Mouse (Mus musculus): Measurements from ENCODE around the gene Add3. TPM values are rescaled to one million over a fixed set of nuclear protein-coding genes. Genes with fewer than 3 reads are reported as not detected.
A peak's percentile ranks its signal among the peaks of the same experiment; 100 is the strongest.

The Add3 gene
- total RNA-seq, 2 experiments from 2014 or later: 29.2 to 39.1 TPM

DNA sequence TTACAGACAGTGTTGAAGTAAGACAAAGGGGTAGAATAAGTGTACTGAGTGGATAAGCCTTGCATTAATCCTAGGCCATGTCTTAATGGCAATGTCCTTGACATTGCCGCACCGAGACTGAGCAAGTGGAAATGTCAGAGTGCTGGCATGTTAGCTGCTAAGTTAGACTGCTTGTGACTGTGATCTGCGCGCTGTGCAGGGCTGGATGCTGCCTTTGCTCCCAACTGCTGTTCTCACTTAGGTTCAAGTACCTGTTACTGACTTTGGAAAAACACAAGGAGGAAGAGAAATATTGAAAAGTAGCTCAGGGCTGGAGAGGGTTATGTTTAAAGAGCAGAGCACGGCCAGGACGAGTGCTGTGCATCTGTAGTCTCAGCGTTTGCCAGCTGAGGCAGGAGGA, 24.4 kb downstream of the Add3 start:
- DNase-seq (ENCODE audit: low spot score in 2 of 2): no peak

DNA sequence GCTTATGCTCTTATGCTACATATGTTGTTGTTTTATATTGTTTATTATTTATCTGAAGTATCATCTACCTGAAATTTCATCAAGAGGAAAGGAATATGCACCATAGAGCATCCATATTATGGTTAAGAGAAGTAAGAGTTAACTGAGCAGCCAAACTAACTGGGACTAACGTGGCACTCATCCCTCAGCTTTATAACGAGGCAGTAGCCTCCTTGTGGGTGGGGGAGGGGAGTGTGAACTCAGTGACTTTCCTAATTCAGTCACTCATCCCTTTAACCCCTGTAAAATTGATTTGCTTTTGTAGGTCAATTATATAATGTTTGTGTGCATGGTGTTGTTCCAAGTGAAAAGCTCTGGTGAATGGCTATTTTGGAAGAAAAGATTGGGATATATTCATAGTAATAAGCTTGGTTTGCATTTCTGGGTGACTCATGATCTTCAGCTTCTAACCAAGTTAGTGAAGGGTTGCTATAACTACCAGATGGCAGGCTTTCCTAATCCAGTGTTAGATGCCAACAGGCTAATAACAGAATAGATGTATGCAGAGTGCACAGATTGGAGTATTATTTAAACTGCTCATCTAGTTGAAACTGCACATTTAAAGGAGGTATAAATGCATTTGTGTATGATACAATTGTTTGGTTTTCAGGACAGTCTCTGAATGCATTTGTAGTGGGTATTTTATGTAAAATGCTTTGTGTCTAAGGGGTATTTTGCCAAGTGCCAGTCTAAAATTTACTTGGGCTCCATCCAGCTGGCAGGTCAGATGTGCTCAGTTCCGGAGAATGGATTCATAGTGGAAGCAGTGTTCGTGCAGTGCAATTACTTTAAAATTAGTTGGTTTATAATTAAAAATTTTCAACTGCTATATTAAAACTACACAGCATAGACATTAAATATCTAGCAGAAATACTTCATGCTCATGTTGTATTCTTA, 25.3 kb downstream of the Add3 start:
- DNase-seq (ENCODE audit: low spot score in 2 of 2): no peak

GRCm38 (mm10) chr19:53166367-53166766, 26.1 kb downstream of the Add3 start:
- DNase-seq (ENCODE audit: low spot score in 2 of 2): no peak

DNA sequence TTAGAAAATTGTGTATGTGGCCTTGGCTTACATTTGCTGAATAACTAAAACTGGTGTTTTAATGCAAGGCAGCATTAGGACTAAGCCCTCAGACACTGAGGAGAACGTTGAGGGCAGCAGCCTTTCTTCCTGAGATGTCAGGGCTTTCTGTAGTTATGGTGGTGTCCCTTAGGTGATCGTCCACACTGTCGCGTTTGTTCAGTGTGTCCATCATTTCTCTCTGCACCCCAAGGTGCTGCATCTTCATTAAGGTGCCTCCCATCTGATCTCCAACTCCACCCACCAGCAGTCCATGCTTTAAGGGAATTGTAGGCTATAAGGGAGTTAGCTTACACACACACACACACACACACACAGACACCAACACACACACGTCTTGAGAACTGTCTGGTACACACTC, 28.3 kb downstream of the Add3 start:
- DNase-seq (ENCODE audit: low spot score in 2 of 2): no peak

- DNase-seq (ENCODE audit: low spot score in 2 of 2): no peak
These were observed 30.4 kb downstream of the Add3 start for GRCm38 (mm10) chr19:53170651-53171050.

GRCm38 (mm10) chr19:53174034-53174433, 33.8 kb downstream of the Add3 start:
- no peak for DNase-seq (ENCODE audit: low spot score in 2 of 2)

- DNase-seq (ENCODE audit: low spot score in 2 of 2): no peak
These were observed 35.3 kb downstream of the Add3 start for GRCm38 (mm10) chr19:53175550-53175949.

- no peak for DNase-seq (ENCODE audit: low spot score in 2 of 2)
These were observed 36.3 kb downstream of the Add3 start for GRCm38 (mm10) chr19:53176518-53176917.

DNA sequence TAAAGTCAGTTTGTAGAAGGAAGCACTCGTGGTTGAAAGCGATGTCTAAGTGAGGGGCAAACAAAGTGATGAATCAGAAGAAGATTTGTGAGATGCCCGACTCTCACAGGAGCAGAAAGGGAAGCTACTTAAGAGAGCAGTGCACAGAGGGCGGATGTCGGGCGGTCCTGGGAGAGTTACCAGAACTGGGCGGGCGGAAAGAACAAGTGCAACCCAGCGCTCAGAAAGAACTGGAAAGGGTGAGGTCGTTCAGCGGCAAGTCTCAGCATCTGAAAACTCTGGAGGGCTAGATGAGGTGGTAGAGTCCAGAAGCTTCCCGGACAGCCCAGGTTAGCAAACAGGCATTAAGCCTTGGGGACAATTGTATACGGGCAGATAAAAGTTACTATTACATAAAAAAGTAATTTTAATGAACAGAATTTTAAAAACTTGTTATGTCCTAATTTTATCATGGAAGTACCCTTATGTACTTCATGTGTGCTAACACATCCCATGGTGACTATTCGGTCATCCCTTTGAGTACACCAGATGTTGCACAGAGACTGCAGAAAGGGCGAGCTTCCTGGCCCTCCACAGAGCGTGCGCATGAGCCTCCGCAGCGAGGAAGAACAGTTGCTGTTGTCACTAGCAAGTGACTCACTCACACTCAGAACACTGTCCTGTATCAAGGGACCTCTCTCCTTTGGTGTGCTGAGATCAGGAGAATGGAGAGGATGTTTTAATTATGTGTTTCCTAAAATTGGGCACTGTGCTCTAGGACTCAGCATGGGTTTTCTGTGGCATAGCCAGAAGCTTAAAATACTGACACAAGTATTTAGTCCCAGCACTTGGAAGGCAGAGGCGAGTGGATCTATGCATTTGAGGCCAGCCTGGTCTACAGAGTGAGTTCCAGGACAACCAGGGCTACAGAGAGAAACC, 38.6 kb downstream of the Add3 start:
- no peak for DNase-seq (ENCODE audit: low spot score in 2 of 2)

DNA sequence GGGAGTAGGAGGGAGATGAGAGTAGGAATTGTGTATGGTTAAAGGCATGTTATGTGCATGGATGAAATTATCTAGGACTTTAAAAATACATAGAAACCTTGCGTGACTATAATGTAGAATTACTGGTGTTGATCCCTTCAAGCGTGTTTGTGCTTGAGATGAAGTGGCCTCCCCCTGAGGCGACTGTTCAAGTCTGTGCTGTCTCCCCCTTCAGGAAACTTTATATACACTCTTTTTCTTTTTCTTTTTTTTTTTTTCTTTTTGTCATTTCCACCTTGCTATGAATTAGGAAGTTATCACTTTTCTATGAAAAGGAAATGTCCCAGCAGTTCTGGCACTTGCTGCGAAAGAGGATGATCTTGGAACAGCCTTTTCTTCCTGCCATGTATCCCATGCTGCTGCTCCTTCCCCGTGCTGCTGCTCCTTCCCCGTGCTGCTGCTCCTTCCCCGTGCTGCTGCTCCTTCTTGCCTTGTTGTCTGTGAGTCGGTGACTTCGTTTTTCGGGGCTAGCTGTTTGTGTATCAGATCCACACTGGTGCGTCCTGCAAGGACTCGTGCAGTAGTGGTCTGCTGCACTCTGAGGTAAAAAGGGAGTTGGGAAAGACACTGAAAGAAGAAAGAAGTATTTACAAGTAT, 40.0 kb downstream of the Add3 start:
- DNase-seq (ENCODE audit: low spot score in 2 of 2): no peak

DNA sequence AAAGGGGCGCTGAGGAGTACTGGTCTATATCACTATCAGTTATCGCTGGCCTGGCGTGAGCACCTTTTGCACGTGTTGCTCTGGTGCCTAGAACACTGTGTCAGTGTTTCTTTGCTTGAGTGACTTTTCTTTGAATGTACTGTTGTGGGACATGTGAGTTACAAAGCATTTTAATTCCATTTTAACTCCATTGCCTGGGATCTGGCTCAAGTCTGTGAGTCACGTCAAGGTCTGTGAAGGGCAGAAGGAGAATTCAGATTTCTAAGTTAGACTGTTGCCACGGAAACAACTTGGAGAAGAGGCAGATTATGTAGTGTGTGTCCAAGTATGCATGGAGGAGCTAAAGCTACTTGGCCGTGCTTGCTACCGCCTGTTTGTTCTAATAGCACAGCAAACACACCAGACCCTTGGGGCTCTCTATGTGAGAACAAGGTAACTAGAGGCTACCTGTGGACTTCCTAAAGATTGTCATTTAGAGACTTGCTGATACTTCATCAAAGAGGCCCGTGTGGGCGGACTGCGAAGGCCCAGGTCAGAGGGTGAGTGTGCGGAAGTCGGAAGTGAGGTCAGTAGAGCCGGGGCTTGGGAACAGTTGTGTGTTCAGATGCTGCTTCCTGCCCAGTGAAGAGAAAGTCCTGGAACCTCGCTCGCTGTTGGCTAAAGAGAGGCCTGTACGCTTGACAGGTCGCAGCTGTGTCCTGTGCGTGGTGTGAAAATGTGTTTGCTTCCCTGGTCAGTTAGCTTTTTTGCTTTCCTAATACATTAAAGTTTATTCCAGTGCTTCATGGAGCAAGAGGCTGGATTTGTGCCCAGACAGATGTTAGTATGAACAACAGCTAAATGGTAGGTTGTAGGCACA, 41.0 kb downstream of the Add3 start:
- peak; percentile 39 to 40 for DNase-seq (ENCODE audit: low spot score in 2 of 2)

DNA sequence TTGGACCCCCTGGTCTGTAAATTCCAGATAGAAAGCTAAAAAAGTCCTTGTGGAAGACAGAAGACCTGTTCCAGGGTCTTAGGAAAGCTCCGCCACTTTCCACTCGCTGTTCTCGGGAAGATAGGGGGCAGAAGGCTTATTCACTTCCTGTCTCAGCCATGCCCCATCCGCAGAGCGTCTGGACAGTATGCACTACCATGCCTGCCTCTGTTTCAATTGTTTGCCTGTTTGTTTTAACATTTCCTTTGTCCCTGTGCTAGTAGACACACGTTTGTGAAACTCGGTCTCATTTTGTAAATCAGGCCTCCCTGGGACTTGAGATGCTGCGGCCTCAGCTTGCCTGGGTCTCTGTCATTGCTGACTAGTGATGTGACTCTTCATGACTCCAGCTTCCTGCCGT, 43.4 kb downstream of the Add3 start:
- no peak for DNase-seq (ENCODE audit: low spot score in 2 of 2)

GRCm38 (mm10) chr19:53184216-53184615, 44.0 kb downstream of the Add3 start:
- no peak for DNase-seq (ENCODE audit: low spot score in 2 of 2)

GRCm38 (mm10) chr19:53184911-53185310, 44.7 kb downstream of the Add3 start:
- no peak for DNase-seq (ENCODE audit: low spot score in 2 of 2)

GRCm38 (mm10) chr19:53185486-53186134, 45.4 kb downstream of the Add3 start:
- DNase-seq (ENCODE audit: low spot score in 2 of 2): no peak

GRCm38 (mm10) chr19:53186456-53186855, 46.2 kb downstream of the Add3 start:
- no peak for DNase-seq (ENCODE audit: low spot score in 2 of 2)

DNA sequence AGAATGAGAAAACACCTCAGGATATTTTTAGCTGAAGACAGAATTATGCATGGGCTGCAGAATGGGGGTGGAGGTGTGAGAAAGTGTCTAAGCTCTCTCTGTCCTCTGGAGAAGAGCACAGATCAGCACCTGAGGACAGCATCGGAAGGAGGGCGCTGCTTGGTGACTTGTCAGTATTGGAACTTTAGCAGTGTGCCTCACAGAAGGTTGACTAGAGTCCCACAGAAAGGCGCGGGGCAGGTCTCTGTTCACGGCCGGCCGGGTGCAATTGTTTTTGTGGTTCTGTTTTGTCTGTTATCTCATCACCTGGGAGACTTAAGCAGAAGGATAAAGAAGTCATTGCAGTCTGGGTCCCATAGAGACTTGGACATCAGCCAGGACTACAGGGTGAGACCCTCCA, 47.3 kb downstream of the Add3 start:
- DNase-seq (ENCODE audit: low spot score in 2 of 2): no peak

GRCm38 (mm10) chr19:53188186-53188585, 47.9 kb downstream of the Add3 start:
- no peak for DNase-seq (ENCODE audit: low spot score in 2 of 2)

- DNase-seq (ENCODE audit: low spot score in 2 of 2): no peak
These were observed 48.5 kb downstream of the Add3 start for GRCm38 (mm10) chr19:53188724-53189220.

DNA sequence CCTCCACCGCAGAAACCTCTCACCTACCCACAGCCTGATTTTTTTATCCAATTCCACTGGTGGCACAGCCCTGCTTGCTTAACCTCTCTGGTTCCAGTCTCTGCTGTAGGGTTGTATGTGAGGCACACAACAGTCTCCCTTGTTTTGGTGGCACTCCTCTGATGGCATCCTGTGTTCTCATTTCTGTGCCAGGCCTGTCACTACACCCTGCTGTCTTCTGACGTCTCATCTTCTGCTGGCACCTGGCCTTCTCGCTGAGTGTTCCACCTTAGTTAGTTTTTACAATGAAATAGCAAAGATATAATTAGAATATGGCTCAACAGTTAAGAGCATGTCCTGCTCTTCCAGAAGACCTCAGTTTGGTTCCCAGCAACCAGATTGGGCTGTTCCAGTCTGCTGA, 49.5 kb downstream of the Add3 start:
- DNase-seq (ENCODE audit: low spot score in 2 of 2): no peak

All from adrenal gland, adult 18-20 months (tissue).